Mouse (Mus musculus) cortical plate, adult 2 months (tissue): ENCODE results near the gene Klk12.

ENCODE experiments used
- CTCF ChIP-seq: fragments of 200-500 bp; IDR thresholded peaks from 2 replicates; pipeline ENCODE4 v1.5.1; 2011; ENCODE audit warnings: mild to moderate bottlenecking, control low read depth, low read length; ENCODE audit not compliant: insufficient read depth; ENCODE audit errors: extremely low read depth
- POLR2A ChIP-seq: fragments of 200-500 bp; IDR thresholded peaks from 2 replicates; pipeline ENCODE4 v1.6.1; 2011; ENCODE audit warnings: mild to moderate bottlenecking, low read length, control low read depth; ENCODE audit not compliant: insufficient read depth; ENCODE audit errors: extremely low read depth

GRCm38 (mm10) chr7:43780241-43780640 lies 11.5 kb downstream of the Klk12 start:
- no peak for TF ChIP-seq POLR2A
- no peak for TF ChIP-seq CTCF
